Mouse (Mus musculus): Measurements from ENCODE around the gene Glrx3. TPM values are rescaled to one million over a fixed set of nuclear protein-coding genes. Genes with fewer than 3 reads are reported as not detected.

The Glrx3 gene
- 10 to 100 TPM; 55.3 to 59.2 TPM for total RNA-seq (2023)

GRCm38 (mm10) chr7:137437440-137438178 is at the start of gene Glrx3:
Glrx3 (plus strand) TSS chr7:137437614.

DNA sequence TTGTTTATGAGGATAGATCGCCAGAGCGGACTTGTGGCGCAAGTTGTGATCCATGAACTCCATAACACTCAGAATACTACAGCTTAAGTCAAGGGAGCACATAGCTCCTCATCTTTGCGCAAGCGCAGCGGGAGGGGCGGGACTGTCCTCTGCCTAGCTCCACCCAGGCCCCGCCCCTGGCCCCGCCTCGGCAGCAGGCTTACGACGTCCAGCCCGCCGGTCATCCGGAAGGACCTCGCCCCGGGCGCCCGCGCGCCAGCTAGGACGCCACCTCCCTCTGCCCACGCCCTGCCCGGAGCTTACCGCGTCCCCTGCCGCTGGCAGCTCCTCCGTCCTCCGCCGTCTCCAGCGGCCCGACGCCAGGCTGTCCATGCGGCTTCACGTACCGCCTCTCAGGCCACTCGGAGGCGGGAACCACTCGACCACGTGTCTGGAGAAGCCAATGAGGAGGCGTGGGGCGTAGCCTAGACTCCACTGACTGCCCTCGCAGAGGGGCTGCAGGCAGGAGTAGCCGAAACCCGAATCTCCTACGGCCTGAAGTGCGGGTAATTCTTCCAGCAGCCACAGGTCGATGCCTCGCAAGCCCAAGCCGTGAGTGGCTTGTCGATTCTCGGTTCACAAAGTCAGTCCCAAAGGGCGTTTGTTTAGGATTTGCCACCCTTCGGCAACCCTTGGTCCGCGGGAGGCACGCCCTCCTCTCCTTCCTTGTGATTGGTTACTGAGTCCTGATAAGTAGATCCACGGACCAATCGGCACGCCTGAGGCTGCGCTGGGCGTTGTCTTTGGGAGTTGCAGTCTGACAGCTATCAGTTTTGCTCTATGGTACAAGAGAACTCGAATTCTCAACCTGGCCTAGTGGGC is 26.8 kb upstream of the Glrx3 start, which contains the start of gene 9430038I01Rik:
Gene 9430038I01Rik (minus strand): TSS at position 426 of the 861 bp plus-strand sequence.

Other genes with a start within 250 kb of the Glrx3 start
- gene Ebf3, start 123.2 kb upstream of the Glrx3 start, total RNA-seq (2023) = not detected
- 10 to 100 TPM; 14.9 to 16.9 TPM for gene 9430038I01Rik, start 26.9 kb upstream of the Glrx3 start, total RNA-seq (2023)

Data from monocyte, adult 59 days (primary cell).